Mouse (Mus musculus) kidney, postnatal 10 days (tissue): ENCODE results near the gene Fcgrt.
"Not testable (repeated sequence)": the region's sequence is repeated elsewhere in the genome, so short reads cannot be mapped to it uniquely, and the experiment has no call there.

Experiments used
- DNase-seq: peaks from one replicate; pipeline ENCODE4 v3.0.0; 2021; ENCODE audit warnings: mixed read lengths

Fcgrt gene

GRCm38 (mm10) chr7:45103652-45104180 is at the start of gene Fcgrt:
Gene Fcgrt, minus strand, starts transcription at chr7:45103851.
- DNase-seq: peak; percentile 95

DNA sequence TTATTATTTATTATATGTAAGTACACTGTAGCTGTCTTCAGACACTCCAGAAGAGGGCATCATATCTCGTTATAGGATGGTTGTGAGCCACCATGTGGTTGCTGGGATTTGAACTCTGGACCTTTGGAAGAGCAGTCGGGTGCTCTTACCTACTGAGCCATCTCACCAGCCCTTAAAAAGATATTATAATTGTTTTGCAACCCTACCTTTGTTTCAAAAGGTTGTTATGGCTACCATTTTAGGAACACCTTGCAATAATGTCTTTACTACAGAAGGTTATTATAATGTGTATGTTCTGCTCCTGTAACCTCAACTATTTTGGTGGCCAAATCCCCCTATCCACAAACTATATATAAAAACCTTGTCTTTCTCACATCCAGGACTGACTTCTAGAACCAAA is 49.4 kb upstream of the Fcgrt start:
- DNase-seq: not testable (repeated sequence)

GRCm38 (mm10) chr7:45151303-45151702 is 47.7 kb upstream of the Fcgrt start:
- DNase-seq: peak; percentile 77

DNA sequence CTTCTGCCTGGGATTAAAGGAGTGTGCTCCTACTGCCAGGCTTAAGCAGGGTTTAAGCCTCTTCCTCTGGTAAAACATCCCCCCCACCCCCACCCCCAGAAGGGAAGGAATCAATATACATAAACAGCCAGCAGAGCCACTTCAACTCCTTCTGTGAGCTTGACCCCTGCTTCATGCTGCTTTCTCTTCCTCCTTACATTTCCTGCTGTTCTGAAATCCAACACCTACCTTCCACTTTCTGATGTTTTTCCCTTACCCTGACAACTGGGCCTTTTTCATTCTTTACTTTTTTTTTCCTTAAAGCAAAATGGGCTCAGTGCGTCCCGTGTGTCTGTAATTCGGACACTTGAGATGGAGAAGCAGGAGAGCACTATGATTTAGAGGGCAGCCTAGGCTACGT is 46.7 kb upstream of the Fcgrt start:
- no peak for DNase-seq

GRCm38 (mm10) chr7:45149545-45149944 is 45.9 kb upstream of the Fcgrt start:
- peak; percentile 79 for DNase-seq

GRCm38 (mm10) chr7:45148534-45149098 is 45.0 kb upstream of the Fcgrt start:
- DNase-seq: no peak

GRCm38 (mm10) chr7:45147899-45148298 is 44.2 kb upstream of the Fcgrt start:
- peak; percentile 36 for DNase-seq

- DNase-seq: peak; percentile 31
Measured at GRCm38 (mm10) chr7:45147267-45147666, 43.6 kb upstream of the Fcgrt start.

GRCm38 (mm10) chr7:45145460-45145859 is 41.8 kb upstream of the Fcgrt start:
- DNase-seq: no peak

- DNase-seq: peak; percentile 46
Measured at GRCm38 (mm10) chr7:45144368-45145174, 40.9 kb upstream of the Fcgrt start.

DNA sequence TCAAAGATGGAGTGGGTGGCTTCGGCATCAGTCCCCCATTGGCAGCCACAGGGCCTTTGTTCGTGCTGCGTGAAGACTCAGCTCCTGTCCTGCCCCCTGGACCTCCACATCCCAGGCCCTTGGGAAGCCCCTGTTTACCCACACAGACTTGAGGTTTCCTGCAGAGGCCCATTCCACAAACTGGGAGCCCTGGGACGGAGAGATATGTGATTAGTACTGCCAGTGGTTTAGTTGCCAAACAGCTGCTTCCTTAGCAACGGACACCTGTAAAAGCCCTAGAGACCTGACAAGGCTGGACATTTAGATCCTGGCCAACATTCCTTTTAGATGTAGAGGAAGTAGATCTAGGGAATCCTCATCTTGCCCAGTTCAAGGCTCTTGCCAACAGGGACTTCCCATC is 38.3 kb upstream of the Fcgrt start:
- no peak for DNase-seq

DNA sequence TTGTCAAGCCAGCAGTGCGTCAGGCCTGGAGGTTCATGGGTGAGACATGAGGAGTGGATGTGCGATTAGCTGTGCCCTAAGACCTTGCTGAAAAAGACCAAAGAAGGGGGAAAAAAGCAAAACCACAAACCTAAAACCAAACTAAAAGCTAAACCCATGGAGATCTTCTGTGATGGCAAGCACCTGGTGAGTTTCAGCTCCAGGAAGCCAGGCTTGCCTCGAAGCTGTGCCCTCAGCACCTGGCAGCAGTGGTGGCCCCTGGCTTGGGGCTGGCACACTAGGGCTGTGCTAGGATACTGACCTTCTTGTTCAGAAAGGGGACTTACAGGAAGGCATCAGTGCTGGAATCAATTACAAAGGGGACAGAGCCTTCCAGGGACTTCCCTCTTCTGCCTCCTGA is 37.7 kb upstream of the Fcgrt start:
- no peak for DNase-seq

DNA sequence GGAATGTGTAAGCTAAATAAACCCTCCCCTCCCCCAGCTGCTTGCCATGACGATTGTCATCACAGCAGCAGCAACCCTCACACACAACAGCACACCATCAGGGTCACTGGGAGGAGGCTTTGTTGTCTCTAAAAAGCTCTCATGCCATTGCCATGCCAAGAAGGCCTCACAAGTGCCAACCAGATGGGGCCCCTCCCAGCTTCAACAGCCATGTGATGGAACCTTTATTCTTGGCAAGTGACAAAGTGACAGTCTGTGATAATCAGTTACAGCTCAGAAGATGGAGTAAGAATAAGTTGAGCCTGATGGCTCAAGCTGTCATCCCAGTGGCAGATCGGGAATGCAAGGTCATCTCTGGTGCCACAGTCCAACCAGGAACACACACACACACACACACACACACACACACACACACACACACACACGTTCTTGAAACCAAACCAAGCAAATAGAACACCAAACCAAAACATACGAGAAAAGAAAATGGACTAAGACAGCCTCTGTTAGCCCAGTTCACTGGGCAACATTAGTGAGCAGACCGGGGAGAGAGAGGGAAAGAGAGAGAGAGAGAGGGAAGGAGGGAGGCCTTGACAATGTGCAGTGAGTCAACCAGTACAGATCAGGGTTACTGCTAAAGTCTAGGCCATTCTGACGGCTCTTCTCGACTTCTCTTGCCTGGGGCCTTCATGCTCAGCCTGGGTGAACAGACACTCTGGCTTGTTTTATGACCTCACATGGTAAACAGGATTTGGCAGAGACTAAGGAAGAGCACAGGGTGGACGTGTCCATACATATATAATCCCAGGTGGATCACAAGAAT is 36.5 kb upstream of the Fcgrt start:
- DNase-seq: no peak

DNA sequence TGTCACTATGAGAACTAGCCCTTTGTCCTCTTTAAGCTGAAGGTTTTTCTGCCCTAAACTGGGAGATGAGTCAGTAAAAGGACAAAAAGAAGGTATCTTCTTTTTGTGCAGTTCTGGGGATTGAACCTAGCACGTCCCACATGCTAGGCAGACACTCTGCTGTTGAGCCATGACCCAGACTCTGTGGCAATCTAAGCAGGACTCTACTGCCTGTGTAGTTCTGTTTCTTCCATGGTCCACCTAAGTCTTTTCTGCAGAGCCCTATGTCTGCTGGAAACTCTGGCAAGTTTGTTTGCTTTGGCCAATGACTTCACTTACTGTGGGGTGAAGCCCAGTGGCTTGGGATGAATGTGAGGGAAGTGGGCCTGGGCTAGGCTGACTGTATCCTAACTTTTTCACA is 34.8 kb upstream of the Fcgrt start:
- DNase-seq: no peak

GRCm38 (mm10) chr7:45137171-45138006 is 33.7 kb upstream of the Fcgrt start:
- DNase-seq: no peak

GRCm38 (mm10) chr7:45135993-45136567 is 32.4 kb upstream of the Fcgrt start, which contains the start of the genes Gm45713 and Flt3l:
Gene Gm45713, minus strand, starts transcription at chr7:45136231.
Gene Flt3l, minus strand, starts transcription at chr7:45136432.
- peak; percentile 95 for DNase-seq

DNA sequence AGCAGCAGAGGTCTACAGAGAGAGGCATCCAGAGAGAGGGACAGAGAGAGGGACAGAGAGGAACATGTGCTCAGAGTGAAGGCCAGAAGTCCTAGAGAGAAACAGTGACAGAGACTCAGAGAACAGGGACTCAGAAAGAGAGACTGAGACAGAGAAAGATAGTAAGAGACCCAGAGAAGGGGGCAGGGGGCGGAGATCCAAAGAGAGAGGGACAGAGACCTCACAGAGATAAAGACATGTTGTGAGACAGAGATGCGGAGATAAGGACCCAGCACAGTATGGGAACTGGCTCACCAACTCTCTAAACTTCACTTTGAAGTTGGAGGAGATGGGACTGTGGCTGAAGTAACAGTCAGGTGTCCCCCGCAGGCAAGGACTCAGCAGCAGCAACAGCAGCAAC is 31.7 kb upstream of the Fcgrt start:
- DNase-seq: no peak

DNA sequence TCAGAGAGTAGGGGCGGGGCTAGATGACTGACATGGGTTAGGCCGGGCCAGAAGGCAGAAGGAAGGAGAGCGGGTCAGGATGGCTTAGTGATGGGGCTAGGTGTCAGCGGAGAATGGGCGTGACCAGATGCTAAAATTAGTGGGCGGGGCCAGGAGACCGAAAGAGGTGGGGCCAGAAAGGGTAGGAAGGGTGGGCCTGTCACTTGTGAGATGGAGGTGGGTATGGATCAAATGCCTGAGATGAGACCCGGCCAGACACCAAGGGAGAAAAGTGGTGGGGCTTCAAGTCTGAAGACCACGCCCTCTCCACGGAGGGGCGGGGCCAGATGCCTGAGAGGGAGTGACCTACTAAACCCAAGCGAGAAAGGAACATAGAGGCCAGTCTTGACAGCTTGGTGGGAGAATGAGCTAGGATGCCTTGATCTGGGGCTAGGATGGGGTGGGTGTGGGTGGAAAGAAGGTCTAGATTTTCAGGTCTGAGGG is 30.9 kb upstream of the Fcgrt start:
- peak; percentile 69 for DNase-seq

GRCm38 (mm10) chr7:45133446-45134159 is 30.0 kb upstream of the Fcgrt start:
- no peak for DNase-seq

GRCm38 (mm10) chr7:45131850-45132249 is 28.2 kb upstream of the Fcgrt start:
- DNase-seq: no peak
